Mouse (Mus musculus): ENCODE measurements at regions not wholly inside any gene's neighbourhood (a gene's known extent, or its start where the extent isn't known, plus 50 kb on each side); places are given as distances from the start of the nearest gene placed in this dataset.

DNA sequence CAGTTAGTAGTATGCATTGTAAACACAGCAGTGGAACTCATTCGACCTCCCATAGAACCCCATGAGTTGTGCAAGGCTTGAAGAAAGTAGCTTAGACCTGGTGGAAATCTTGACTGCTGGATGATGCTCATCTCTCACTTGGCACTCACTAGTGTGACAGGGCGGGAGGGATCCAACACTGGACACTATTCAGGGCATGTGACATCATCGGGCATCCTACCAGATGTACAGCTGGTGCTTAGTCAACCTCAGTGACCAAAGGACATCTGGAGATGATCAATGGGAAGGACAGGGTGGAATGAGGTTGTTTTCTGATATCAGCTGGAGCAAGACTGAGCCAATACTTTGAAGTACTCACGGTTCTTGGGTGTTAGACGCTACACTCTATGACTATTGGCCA, 114.9 kb upstream of the Rnaseh2b start:
- no peak for DNase-seq (ENCODE audit: low spot score in 2 of 2)

DNA sequence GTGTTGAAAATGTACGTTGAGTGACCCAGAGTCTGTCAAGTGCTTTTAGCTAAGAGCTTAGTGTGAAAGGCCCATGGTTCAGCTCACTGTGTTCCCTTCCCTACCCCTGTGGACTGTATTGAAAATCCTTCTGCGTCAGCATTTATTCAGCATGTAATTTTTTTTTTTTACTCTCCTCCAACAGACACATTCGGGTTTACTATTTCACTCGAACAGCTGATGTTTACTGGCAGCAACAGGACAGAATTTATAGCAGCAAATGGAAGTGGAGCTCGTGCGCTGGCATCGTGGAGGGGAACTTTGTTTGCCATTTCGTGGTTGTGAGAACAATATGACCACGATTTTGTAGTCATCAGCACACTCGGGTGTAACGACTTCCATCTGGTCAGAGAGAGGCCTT, 105.0 kb upstream of the Rnaseh2b start:
- DNase-seq (ENCODE audit: low spot score in 2 of 2), result no peak

DNA sequence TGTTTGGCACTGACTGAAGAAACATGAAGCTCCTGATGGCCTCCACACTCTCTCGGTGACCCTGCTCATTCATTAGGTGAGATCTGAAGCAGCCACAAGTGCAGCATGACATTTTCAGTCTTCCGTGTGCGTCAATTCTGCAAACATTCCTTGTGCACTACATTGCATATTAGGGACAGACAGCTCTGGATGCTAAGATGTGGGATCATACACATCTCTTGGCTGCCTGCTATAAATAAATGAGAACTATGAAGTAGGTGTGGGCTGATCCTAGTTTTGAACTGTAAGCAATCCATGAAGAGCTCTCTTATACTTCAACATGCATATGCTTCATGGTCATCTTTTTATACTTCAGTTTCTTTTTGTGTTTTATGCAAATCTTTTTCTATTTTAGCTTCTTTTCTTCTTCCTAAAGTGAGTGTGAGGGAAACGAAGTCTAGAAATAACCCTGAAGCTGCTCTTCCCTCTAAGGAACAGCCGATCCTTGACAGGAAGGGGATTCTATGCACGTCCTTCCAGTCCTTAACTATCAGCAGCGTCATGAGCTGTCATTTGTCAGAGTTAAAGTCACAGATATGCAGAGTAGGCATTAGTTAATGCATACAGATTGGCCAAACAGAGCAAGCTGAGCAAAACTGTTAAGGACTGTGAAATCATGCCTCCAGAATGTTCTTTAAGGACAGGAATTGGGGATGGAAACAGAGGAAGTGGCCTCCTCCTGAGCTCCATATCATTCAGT, 104.1 kb upstream of the Rnaseh2b start:
- DNase-seq (ENCODE audit: low spot score in 2 of 2), result no peak

DNA sequence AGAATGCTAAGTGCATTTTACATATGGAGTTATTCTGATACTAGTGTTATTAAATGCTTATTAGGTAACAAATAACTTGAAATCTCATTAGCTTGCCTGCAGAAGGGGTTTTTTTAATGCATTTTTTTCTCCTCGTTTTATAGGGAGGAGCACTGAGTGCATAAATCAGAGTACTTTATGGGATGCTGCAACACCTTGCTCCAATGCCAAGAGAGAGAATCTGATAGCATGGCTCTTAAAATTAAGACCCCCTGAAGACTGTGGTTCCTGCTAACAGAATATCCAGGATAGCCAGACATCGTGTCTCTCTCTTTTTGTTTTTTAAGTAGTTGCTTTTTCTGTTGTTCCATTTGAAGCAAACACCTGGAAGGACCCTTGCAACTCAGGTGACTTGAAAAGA, 100.8 kb upstream of the Rnaseh2b start:
- no peak for DNase-seq (ENCODE audit: low spot score in 2 of 2)

DNA sequence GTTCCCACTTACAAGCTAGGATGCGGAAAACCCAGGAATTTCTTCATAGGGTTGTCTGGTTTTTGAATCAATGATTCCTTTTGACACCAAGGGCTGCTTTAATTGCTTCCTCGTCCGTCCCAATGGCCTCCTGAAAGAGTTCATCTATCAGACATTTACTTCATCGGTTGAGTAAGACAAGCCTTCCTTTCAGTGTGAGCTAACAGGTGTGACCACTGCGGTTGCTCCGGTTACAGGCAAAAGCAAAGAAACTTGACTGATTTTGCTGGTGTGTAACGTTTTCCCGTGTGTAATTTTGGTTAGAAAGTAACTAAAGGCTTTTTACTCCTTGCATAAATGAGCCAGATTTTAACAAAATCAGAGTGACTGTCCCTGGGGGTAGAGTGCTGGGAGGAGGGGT, 99.6 kb upstream of the Rnaseh2b start:
- DNase-seq (ENCODE audit: low spot score in 2 of 2), result no peak

DNA sequence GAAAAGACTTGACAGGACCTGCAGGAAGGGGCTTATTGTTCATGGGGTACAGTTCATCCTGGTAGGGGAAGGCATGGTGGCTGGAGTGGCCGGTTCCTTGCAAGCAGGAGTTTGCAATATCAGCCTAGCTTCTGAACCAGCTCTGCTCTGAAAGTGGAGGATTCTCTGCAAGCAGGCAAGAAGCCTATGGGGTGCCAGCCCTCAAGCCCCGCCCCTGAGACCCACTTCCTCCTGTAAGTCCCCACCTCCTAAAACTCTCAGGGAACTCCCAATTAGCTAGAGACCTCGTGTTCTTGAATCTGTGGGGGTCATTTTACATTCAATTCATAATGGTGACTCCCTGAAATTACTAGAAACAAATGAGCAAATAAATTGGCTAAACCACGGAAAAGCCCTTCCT, 99.0 kb upstream of the Rnaseh2b start:
- DNase-seq (ENCODE audit: low spot score in 2 of 2), result no peak

DNA sequence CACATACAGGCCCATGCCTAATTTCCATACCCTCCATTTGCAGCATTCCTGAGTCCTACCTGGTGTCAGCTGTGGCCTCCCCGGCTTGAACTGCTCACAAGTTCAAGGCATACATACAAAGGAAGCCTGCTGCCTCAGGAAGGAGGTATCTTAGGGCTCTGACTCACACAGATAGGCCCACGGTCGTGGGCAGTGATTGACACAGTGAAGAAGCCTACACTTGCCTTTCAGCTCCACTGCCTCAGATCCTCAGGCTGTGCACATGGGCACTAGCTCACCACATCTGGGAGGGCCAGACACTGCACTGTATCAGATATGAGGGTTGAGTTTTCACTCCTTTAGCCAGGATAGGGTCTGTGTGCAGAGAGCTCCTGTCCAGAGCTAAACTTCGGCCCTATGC, 95.6 kb upstream of the Rnaseh2b start:
- no peak for DNase-seq (ENCODE audit: low spot score in 2 of 2)

DNA sequence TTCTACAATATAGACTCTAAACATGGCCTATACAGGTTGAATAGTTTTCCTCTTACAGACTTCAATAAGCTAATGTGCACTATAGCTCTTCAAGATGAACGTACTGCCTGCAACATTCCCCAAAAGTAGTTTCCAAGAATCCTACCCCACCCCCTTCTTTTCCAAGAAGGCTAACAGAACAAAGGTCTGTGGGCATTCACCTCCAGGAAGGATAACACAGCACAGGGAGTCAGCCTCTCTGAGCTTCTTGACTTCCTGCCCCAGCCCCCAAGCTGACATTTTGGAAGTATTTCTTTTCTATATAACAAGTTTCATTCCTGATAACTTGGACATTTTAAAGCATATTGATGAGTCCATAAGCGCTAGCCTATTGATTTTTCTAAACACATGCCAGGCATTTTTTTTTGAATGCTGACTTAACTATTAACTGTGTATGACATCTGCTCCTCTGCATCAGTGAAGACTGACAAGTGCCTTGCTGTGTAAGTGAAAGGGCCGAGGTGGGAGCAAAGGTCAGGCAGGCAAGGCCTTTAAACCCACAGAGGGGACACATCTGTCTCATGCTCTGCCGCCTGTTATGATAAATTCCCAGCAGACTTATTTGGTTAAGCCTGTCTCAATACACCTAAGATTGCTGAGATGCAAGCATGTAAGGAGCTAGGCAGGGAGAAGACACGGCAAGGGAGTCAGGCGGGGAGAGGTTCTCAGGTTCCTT, 93.8 kb upstream of the Rnaseh2b start:
- DNase-seq (ENCODE audit: low spot score in 2 of 2), result no peak

DNA sequence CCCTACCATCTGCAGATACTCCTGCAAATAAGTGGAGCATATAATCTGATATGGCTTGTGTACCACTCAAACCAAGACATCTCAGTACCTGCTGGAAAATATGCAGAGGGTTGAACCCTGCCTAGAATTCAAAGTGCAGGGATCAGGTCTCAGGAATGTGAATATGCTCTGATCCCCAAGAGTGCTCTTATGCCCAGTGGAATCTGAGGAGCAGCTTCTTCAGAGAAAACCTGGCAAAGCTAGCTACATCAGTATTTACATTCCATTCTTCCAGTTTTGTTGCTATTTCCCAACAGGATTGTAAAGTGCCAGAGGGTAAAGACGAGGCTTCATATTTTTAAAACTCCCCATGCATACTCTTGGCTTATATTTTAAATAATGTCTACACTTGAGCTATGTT, 77.3 kb upstream of the Rnaseh2b start:
- DNase-seq (ENCODE audit: low spot score in 2 of 2), result no peak

DNA sequence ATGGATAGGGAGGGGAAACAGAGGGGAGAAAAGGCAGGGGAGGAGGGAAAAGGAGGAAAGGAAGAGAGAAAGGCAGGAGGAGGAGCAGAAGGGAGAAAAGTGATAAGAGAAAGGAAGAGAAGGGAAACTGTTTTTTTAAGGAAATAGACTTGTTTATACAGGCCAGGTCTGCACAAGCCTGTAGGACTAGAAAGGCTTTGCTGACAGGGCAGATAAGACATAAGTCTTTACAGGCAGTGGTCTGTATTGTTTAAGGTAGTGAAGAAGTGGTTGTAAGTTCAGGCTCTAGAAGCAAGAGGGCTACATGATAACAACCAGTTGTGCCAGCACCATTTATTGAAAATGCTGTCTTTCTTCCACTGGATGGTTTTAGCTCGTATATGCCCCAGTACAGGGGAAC, 75.4 kb upstream of the Rnaseh2b start:
- DNase-seq (ENCODE audit: low spot score in 2 of 2), result no peak

DNA sequence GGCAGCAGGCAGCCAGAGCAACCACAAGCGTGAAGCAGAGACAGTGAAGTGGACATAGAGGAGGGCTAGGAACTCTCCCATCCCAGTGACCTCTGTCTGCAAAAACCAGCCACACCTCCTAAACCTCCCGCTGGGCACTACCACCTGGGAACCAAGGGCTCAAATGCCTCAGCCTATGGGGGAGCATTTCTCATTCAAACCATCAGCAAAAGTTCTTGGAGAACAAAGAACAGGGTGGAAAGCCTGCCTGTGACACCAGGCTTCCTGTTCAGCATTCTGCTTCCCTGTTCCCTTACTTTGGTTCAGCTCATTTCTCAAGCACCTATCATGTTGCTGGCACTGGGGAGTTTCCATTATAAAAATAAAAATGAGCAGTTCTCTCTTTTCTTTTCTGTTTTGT, 74.4 kb upstream of the Rnaseh2b start:
- DNase-seq (ENCODE audit: low spot score in 2 of 2), result no peak

DNA sequence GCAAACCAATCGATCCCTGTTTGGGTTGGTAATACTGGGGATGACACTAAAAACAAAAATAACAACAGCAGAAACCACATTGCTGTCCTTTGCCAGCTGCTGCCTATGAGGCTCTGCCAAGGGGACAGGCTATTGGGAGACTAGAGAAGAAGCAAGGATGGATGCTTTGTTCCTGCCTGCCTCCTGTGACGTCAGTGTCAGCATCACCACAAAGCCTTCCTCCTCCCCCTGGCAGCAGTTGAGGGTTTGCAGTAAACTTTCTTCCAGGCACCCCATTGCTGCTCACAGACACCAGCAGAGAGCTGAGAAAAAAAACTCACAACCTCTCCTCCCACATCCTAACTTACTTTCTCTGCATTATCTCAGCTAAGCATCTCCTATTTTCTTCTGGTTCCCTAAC, 73.7 kb upstream of the Rnaseh2b start:
- DNase-seq (ENCODE audit: low spot score in 2 of 2), result no peak

DNA sequence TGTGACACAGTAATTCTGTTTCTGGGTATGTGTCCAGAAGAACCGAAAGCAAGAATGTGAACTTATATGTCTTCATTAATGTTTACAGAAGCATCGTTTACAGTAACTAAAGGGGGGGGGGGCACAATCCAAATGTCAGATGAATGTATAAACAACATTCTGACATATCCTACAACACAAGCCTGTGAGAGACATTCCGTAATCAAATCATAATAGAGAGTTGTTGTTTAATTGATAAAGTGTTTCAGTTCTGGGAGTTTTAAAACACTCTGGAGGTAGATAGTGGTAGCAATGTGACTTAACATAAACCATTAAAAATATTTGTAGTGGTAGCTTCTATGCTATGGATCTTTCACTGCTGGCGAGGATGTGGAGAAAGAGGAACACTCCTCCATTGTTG, 71.6 kb upstream of the Rnaseh2b start:
- no peak for DNase-seq (ENCODE audit: low spot score in 2 of 2)

All from spleen, postnatal 4 days (tissue).